Mouse (Mus musculus): ENCODE measurements around the gene Prkg1. TPM values are rescaled to one million over a fixed set of nuclear protein-coding genes. Genes with fewer than 3 reads are reported as not detected.

Prkg1 gene
- total RNA-seq, 2 experiments from 2014 or later = 22.5 to 37.7 TPM

- intact Hi-C loops (cut with DNase I) = no loop called here
- H3K27ac ChIP-seq = no peak overlapping the region
These were observed 1076.9 kb downstream of the Prkg1 start for GRCm38 (mm10) chr19:30687942-30688341.

GRCm38 (mm10) chr19:30676308-30676707, 1088.5 kb downstream of the Prkg1 start:
- no peak for TF ChIP-seq CTCF (IDR thresholded peaks at IDR 0.05)
- intact Hi-C loops (cut with DNase I) = no loop called here
- Histone ChIP-seq H3K4me3 (no peak overlapping the region), H3K27ac (no peak overlapping the region)
- DNase-seq = no peak

More at GRCm38 (mm10) chr19:30687942-30688341, 1076.9 kb downstream of the Prkg1 start:
- H3K4me3 ChIP-seq = no peak overlapping the region
- no peak for TF ChIP-seq CTCF (IDR thresholded peaks at IDR 0.05)
- DNase-seq = no peak

GRCm38 (mm10) chr19:30664269-30664668, 1100.6 kb downstream of the Prkg1 start:
- Histone ChIP-seq H3K4me3 (no peak overlapping the region), H3K27ac (no peak overlapping the region)
- intact Hi-C loops (cut with DNase I) = loop anchor here (5.0 to 10.0 kb wide), 2 partner anchors 178 to 1091 kb away; no protein-coding TSS in a partner anchor
- peak; percentile 56 for DNase-seq
- TF ChIP-seq CTCF (IDR thresholded peaks at IDR 0.05) = peak; percentile 79

- intact Hi-C loops (cut with DNase I) = no loop called here
- no peak overlapping the region for H3K27ac ChIP-seq
- H3K4me3 ChIP-seq = no peak overlapping the region
- DNase-seq = no peak
- no peak for TF ChIP-seq CTCF (IDR thresholded peaks at IDR 0.05)
These were observed 1122.1 kb downstream of the Prkg1 start for GRCm38 (mm10) chr19:30642629-30643170.

GRCm38 (mm10) chr19:30637471-30637870, 1127.4 kb downstream of the Prkg1 start:
- no peak overlapping the region for H3K27ac ChIP-seq
- TF ChIP-seq CTCF (IDR thresholded peaks at IDR 0.05) = no peak
- DNase-seq = no peak
- intact Hi-C loops (cut with DNase I) = no loop called here
- no peak overlapping the region for H3K4me3 ChIP-seq

GRCm38 (mm10) chr19:30631051-30631450, 1133.8 kb downstream of the Prkg1 start:
- TF ChIP-seq CTCF (IDR thresholded peaks at IDR 0.05) = no peak
- no peak overlapping the region for H3K4me3 ChIP-seq
- intact Hi-C loops (cut with DNase I) = no loop called here
- no peak for DNase-seq
- no peak overlapping the region for H3K27ac ChIP-seq

GRCm38 (mm10) chr19:30626036-30626435, 1138.8 kb downstream of the Prkg1 start:
- TF ChIP-seq CTCF (IDR thresholded peaks at IDR 0.05) = no peak
- Histone ChIP-seq H3K27ac (peak overlapping the region; percentile 88), H3K4me3 (no peak overlapping the region)
- DNase-seq = no peak
- intact Hi-C loops (cut with DNase I) = no loop called here

- H3K27ac ChIP-seq = peak overlapping the region; percentile 88
- TF ChIP-seq CTCF (IDR thresholded peaks at IDR 0.05) = no peak
- peak overlapping the region; percentile 69 for H3K4me3 ChIP-seq
- intact Hi-C loops (cut with DNase I) = no loop called here
- peak; percentile 67 for DNase-seq
These were observed 1139.4 kb downstream of the Prkg1 start for GRCm38 (mm10) chr19:30625391-30625790.

- Histone ChIP-seq H3K4me3 (peak overlapping the region; percentile 69), H3K27ac (peak overlapping the region; percentile 88)
These were observed 1141.2 kb downstream of the Prkg1 start for GRCm38 (mm10) chr19:30623620-30624019.

GRCm38 (mm10) chr19:30613150-30613865, 1151.5 kb downstream of the Prkg1 start:
- no peak for TF ChIP-seq CTCF (IDR thresholded peaks at IDR 0.05)
- no peak overlapping the region for H3K4me3 ChIP-seq
- H3K27ac ChIP-seq = no peak overlapping the region
- no peak for DNase-seq
- intact Hi-C loops (cut with DNase I) = no loop called here

More at GRCm38 (mm10) chr19:30623620-30624019, 1141.2 kb downstream of the Prkg1 start:
- no peak; the same call in 1 of the 2 replicates for TF ChIP-seq CTCF (IDR thresholded peaks at IDR 0.05)
- peak; percentile 58 for DNase-seq
- intact Hi-C loops (cut with DNase I) = no loop called here

GRCm38 (mm10) chr19:30586366-30586765, 1178.5 kb downstream of the Prkg1 start:
- intact Hi-C loops (cut with DNase I) = no loop called here
- Histone ChIP-seq H3K4me3 (no peak overlapping the region), H3K27ac (no peak overlapping the region)
- no peak for TF ChIP-seq CTCF (IDR thresholded peaks at IDR 0.05)
- DNase-seq = no peak

- no peak for DNase-seq
- intact Hi-C loops (cut with DNase I) = no loop called here
- Histone ChIP-seq H3K27ac (no peak overlapping the region), H3K4me3 (no peak overlapping the region)
- no peak for TF ChIP-seq CTCF (IDR thresholded peaks at IDR 0.05)
These were observed 1200.3 kb downstream of the Prkg1 start for GRCm38 (mm10) chr19:30564516-30564915.

GRCm38 (mm10) chr19:30563876-30564275, 1201.0 kb downstream of the Prkg1 start:
- intact Hi-C loops (cut with DNase I) = no loop called here
- no peak overlapping the region for H3K4me3 ChIP-seq
- no peak overlapping the region for H3K27ac ChIP-seq
- no peak for DNase-seq
- TF ChIP-seq CTCF (IDR thresholded peaks at IDR 0.05) = no peak
